Mouse (Mus musculus): ENCODE data around the gene Catip.

Catip gene

GRCm38 (mm10) chr1:74400531-74400930 lies 38.6 kb downstream of the Catip start:
- DNase-seq (ENCODE audit: low spot score) = no peak

- DNase-seq (ENCODE audit: low spot score) = no peak
Observed at GRCm38 (mm10) chr1:74401015-74401702, 39.3 kb downstream of the Catip start.

- no peak for DNase-seq (ENCODE audit: low spot score)
Observed at GRCm38 (mm10) chr1:74404206-74404605, 42.3 kb downstream of the Catip start.

- DNase-seq (ENCODE audit: low spot score) = no peak
Observed at GRCm38 (mm10) chr1:74408589-74409504, 46.9 kb downstream of the Catip start, which contains the start of gene Vil1. Gene Vil1 (plus strand): TSS chr1:74409376.

GRCm38 (mm10) chr1:74411753-74412325 lies 49.9 kb downstream of the Catip start:
- DNase-seq (ENCODE audit: low spot score) = no peak

- no peak for DNase-seq (ENCODE audit: low spot score)
Observed at GRCm38 (mm10) chr1:74412711-74413110, 50.8 kb downstream of the Catip start.

- no peak for DNase-seq (ENCODE audit: low spot score)
Observed at GRCm38 (mm10) chr1:74415143-74415542, 53.2 kb downstream of the Catip start.

All from ovary, postnatal 36 days (tissue).